Mouse (Mus musculus) testis, adult 2 months (tissue): ENCODE measurements around the gene Sorcs2.

Experiments used
- CTCF ChIP-seq: fragments of 200-500 bp; IDR thresholded peaks from 2 replicates; pipeline ENCODE4 v1.5.1; 2012; ENCODE audit warnings: low read depth, mild to moderate bottlenecking, inconsistent platforms, low read length, moderate library complexity; ENCODE audit not compliant: control insufficient read depth, insufficient read depth, insufficient replicate concordance
- POLR2A ChIP-seq: fragments of 200-500 bp; IDR thresholded peaks from 2 replicates; pipeline ENCODE4 v1.6.1; 2012; ENCODE audit warnings: low read depth, mild to moderate bottlenecking, inconsistent platforms, low read length, moderate library complexity; ENCODE audit not compliant: control insufficient read depth

DNA sequence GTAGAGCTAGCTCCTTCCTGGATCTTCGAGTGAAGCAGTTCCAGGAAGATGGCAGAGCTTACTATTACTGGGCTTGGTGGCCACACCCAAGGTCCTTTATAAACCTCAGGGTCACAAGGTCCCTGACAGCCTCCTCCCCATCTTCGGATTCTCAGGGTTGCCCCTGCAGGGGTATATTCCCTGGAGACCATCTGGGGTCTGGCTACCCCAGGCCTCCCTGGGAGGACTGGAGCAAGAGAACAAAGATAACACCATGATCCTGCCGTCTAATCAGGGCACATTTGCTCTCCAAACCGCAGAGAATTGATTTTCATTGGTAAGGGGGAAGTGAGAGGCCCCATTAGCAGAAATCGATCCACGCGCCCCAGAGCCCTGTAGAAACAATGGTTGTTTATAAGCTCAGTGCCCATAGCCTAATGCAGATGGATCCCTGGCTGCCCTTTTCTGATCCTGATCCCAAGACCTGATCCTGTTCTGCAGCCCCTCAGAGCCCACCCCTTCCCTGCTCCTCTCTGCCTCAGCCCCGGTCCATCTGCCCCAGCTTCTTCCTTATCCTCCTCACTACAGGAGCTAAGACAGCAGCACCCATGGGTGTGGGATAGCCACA lies 243.0 kb downstream of the Sorcs2 start:
- TF ChIP-seq CTCF (no peak), POLR2A (no peak)
